Mouse (Mus musculus): Measurements from ENCODE around the gene Afmid. TPM values are rescaled to one million over a fixed set of nuclear protein-coding genes. Genes with fewer than 3 reads are reported as not detected.

The Afmid gene
- polyA plus RNA-seq, 1 experiment from 2014 or later: 20.8 TPM

GRCm38 (mm10) chr11:117780582-117781111 lies 45.1 kb upstream of the Afmid start:
- H3K4me2 ChIP-seq (ENCODE audit: low read length): peak overlapping the region; percentile 100
- H3K4me1 ChIP-seq (ENCODE audit: control insufficient read depth in 2 of 2, insufficient read depth in 2 of 2, low read length in 2 of 2): peaks cover 29 to 37% of the 10 kb centered on the region in 2 experiments
- no peaks in the 10 kb centered on the region for H3K27me3 ChIP-seq (ENCODE audit: control insufficient read depth, insufficient read depth, low read length)
- H3K36me3 ChIP-seq (ENCODE audit: control insufficient read depth, insufficient read depth, low read length): peaks cover 29% of the 10 kb centered on the region
- H3K4me3 ChIP-seq (ENCODE audit: control insufficient read depth in 1 of 2, insufficient read depth in 1 of 2, low read depth in 1 of 2, low read length in 2 of 2): peak overlapping the region; percentile 51 to 60
- WGBS: 1% methylated on average over 19 of the region's 19 CpGs
- peak overlapping the region; percentile 85 for H3K9ac ChIP-seq (ENCODE audit: low read length)
- ATAC-seq (ENCODE audit: insufficient number of reproducible peaks, insufficient read depth, low FRiP score, low read depth): peak; percentile 72
- H3K27ac ChIP-seq (replicated peaks in 1 of 2; ENCODE audit: control insufficient read depth in 1 of 2, insufficient read depth in 1 of 2, low read depth in 2 of 2, low read length in 2 of 2): peak overlapping the region; percentile 88 to 94
- no peaks in the 10 kb centered on the region for H3K9me3 ChIP-seq (ENCODE audit: control insufficient read depth, low read length)

GRCm38 (mm10) chr11:117781199-117781821 lies 44.4 kb upstream of the Afmid start:
- H3K9me3 ChIP-seq (ENCODE audit: control insufficient read depth, low read length): no peaks in the 10 kb centered on the region
- H3K4me2 ChIP-seq (ENCODE audit: low read length): peak overlapping the region; percentile 100
- no peaks in the 10 kb centered on the region for H3K27me3 ChIP-seq (ENCODE audit: control insufficient read depth, insufficient read depth, low read length)
- ATAC-seq (ENCODE audit: insufficient number of reproducible peaks, insufficient read depth, low FRiP score, low read depth): no peak
- H3K27ac ChIP-seq (replicated peaks in 1 of 2; ENCODE audit: control insufficient read depth in 1 of 2, insufficient read depth in 1 of 2, low read depth in 2 of 2, low read length in 2 of 2): peak overlapping the region; percentile 74 to 94
- peaks cover 22% of the 10 kb centered on the region for H3K36me3 ChIP-seq (ENCODE audit: control insufficient read depth, insufficient read depth, low read length)
- H3K4me1 ChIP-seq (ENCODE audit: control insufficient read depth in 2 of 2, insufficient read depth in 2 of 2, low read length in 2 of 2): peaks cover 29 to 37% of the 10 kb centered on the region in 2 experiments
- WGBS: 8% methylated on average over 18 of the region's 18 CpGs
- peak overlapping the region; percentile 85 for H3K9ac ChIP-seq (ENCODE audit: low read length)
- H3K4me3 ChIP-seq (ENCODE audit: control insufficient read depth in 1 of 2, insufficient read depth in 1 of 2, low read depth in 1 of 2, low read length in 2 of 2): peak overlapping the region; percentile 51 to 60

GRCm38 (mm10) chr11:117781993-117782704 lies 43.6 kb upstream of the Afmid start, which contains the start of the genes Tmc8 and Tmc6:
TSS of gene Tmc8 (plus strand) at chr11:117782076.
TSS of gene Tmc6 (minus strand) at chr11:117782198.
- peak within 1 kb of the TSS; percentile 100 for H3K4me2 ChIP-seq (ENCODE audit: low read length)
- peaks cover 14% of the 10 kb centered on the region for H3K36me3 ChIP-seq (ENCODE audit: control insufficient read depth, insufficient read depth, low read length)
- H3K4me1 ChIP-seq (ENCODE audit: control insufficient read depth in 2 of 2, insufficient read depth in 2 of 2, low read length in 2 of 2): peaks cover 29 to 37% of the 10 kb centered on the region in 2 experiments
- peak within 1 kb of the TSS; percentile 74 to 94 for H3K27ac ChIP-seq (replicated peaks in 1 of 2; ENCODE audit: control insufficient read depth in 1 of 2, insufficient read depth in 1 of 2, low read depth in 2 of 2, low read length in 2 of 2)
- H3K27me3 ChIP-seq (ENCODE audit: control insufficient read depth, insufficient read depth, low read length): no peaks in the 10 kb centered on the region
- H3K4me3 ChIP-seq (ENCODE audit: control insufficient read depth in 1 of 2, insufficient read depth in 1 of 2, low read depth in 1 of 2, low read length in 2 of 2): peak within 1 kb of the TSS; percentile 51 to 60
- 29% methylated on average over 24 of the region's 24 CpGs for WGBS
- H3K9me3 ChIP-seq (ENCODE audit: control insufficient read depth, low read length): no peaks in the 10 kb centered on the region
- peak within 1 kb of the TSS; percentile 85 for H3K9ac ChIP-seq (ENCODE audit: low read length)
- no peak for ATAC-seq (ENCODE audit: insufficient number of reproducible peaks, insufficient read depth, low FRiP score, low read depth)

GRCm38 (mm10) chr11:117782705-117783034 lies 43.1 kb upstream of the Afmid start:
- H3K27ac ChIP-seq (replicated peaks in 1 of 2; ENCODE audit: control insufficient read depth in 1 of 2, insufficient read depth in 1 of 2, low read depth in 2 of 2, low read length in 2 of 2): peak overlapping the region; percentile 65 to 94
- H3K4me2 ChIP-seq (ENCODE audit: low read length): peak overlapping the region; percentile 100
- no peaks in the 10 kb centered on the region for H3K9me3 ChIP-seq (ENCODE audit: control insufficient read depth, low read length)
- no peaks in the 10 kb centered on the region for H3K27me3 ChIP-seq (ENCODE audit: control insufficient read depth, insufficient read depth, low read length)
- ATAC-seq (ENCODE audit: insufficient number of reproducible peaks, insufficient read depth, low FRiP score, low read depth): no peak
- H3K4me1 ChIP-seq (ENCODE audit: control insufficient read depth in 2 of 2, insufficient read depth in 2 of 2, low read length in 2 of 2): peaks cover 29 to 37% of the 10 kb centered on the region in 2 experiments
- peak overlapping the region; percentile 68 for H3K9ac ChIP-seq (ENCODE audit: low read length)
- peak overlapping the region; percentile 44 to 60 for H3K4me3 ChIP-seq (ENCODE audit: control insufficient read depth in 1 of 2, insufficient read depth in 1 of 2, low read depth in 1 of 2, low read length in 2 of 2)
- 54% methylated on average over 9 of the region's 9 CpGs for WGBS
- peaks cover 9% of the 10 kb centered on the region for H3K36me3 ChIP-seq (ENCODE audit: control insufficient read depth, insufficient read depth, low read length)

GRCm38 (mm10) chr11:117783089-117783488 lies 42.6 kb upstream of the Afmid start:
- H3K9me3 ChIP-seq (ENCODE audit: control insufficient read depth, low read length): no peaks in the 10 kb centered on the region
- H3K27ac ChIP-seq (replicated peaks in 1 of 2; ENCODE audit: control insufficient read depth in 1 of 2, insufficient read depth in 1 of 2, low read depth in 2 of 2, low read length in 2 of 2): peak overlapping the region; percentile 65 to 94
- no peaks in the 10 kb centered on the region for H3K27me3 ChIP-seq (ENCODE audit: control insufficient read depth, insufficient read depth, low read length)
- H3K36me3 ChIP-seq (ENCODE audit: control insufficient read depth, insufficient read depth, low read length): peaks cover 5% of the 10 kb centered on the region
- peak overlapping the region; percentile 68 for H3K9ac ChIP-seq (ENCODE audit: low read length)
- H3K4me1 ChIP-seq (ENCODE audit: control insufficient read depth in 2 of 2, insufficient read depth in 2 of 2, low read length in 2 of 2): peaks cover 29 to 37% of the 10 kb centered on the region in 2 experiments
- WGBS: 4% methylated on average over 30 of the region's 31 CpGs
- ATAC-seq (ENCODE audit: insufficient number of reproducible peaks, insufficient read depth, low FRiP score, low read depth): no peak
- H3K4me3 ChIP-seq (ENCODE audit: control insufficient read depth in 1 of 2, insufficient read depth in 1 of 2, low read depth in 1 of 2, low read length in 2 of 2): peak overlapping the region; percentile 44 to 60
- H3K4me2 ChIP-seq (ENCODE audit: low read length): peak overlapping the region; percentile 100

GRCm38 (mm10) chr11:117783683-117784309 lies 41.9 kb upstream of the Afmid start:
- peak overlapping the region; percentile 5 to 60; a peak in 2 of 4 replicates for H3K4me3 ChIP-seq (ENCODE audit: control insufficient read depth in 1 of 2, insufficient read depth in 1 of 2, low read depth in 1 of 2, low read length in 2 of 2)
- peak overlapping the region; percentile 100 for H3K4me2 ChIP-seq (ENCODE audit: low read length)
- H3K27ac ChIP-seq (replicated peaks in 1 of 2; ENCODE audit: control insufficient read depth in 1 of 2, insufficient read depth in 1 of 2, low read depth in 2 of 2, low read length in 2 of 2): no peak overlapping the region; a peak in 1 of 4 replicates
- no peaks in the 10 kb centered on the region for H3K27me3 ChIP-seq (ENCODE audit: control insufficient read depth, insufficient read depth, low read length)
- no peaks in the 10 kb centered on the region for H3K36me3 ChIP-seq (ENCODE audit: control insufficient read depth, insufficient read depth, low read length)
- H3K4me1 ChIP-seq (ENCODE audit: control insufficient read depth in 2 of 2, insufficient read depth in 2 of 2, low read length in 2 of 2): peaks cover 26 to 31% of the 10 kb centered on the region in 2 experiments
- no peak for ATAC-seq (ENCODE audit: insufficient number of reproducible peaks, insufficient read depth, low FRiP score, low read depth)
- H3K9me3 ChIP-seq (ENCODE audit: control insufficient read depth, low read length): no peaks in the 10 kb centered on the region
- peak overlapping the region; percentile 68 for H3K9ac ChIP-seq (ENCODE audit: low read length)
- 44% methylated on average over 10 of the region's 10 CpGs for WGBS

GRCm38 (mm10) chr11:117786294-117786693 lies 39.4 kb upstream of the Afmid start:
- H3K27me3 ChIP-seq (ENCODE audit: control insufficient read depth, insufficient read depth, low read length): peaks cover 3% of the 10 kb centered on the region; the same call in 1 of the 2 replicates
- H3K27ac ChIP-seq (replicated peaks in 1 of 2; ENCODE audit: control insufficient read depth in 1 of 2, insufficient read depth in 1 of 2, low read depth in 2 of 2, low read length in 2 of 2): no peak overlapping the region
- H3K4me2 ChIP-seq (ENCODE audit: low read length): no peak overlapping the region
- 9% methylated on average over 10 of the region's 10 CpGs for WGBS
- no peaks in the 10 kb centered on the region for H3K9me3 ChIP-seq (ENCODE audit: control insufficient read depth, low read length)
- peaks cover 13 to 26% of the 10 kb centered on the region in 2 experiments for H3K4me1 ChIP-seq (ENCODE audit: control insufficient read depth in 2 of 2, insufficient read depth in 2 of 2, low read length in 2 of 2)
- H3K4me3 ChIP-seq (ENCODE audit: control insufficient read depth in 1 of 2, insufficient read depth in 1 of 2, low read depth in 1 of 2, low read length in 2 of 2): no peak overlapping the region
- H3K36me3 ChIP-seq (ENCODE audit: control insufficient read depth, insufficient read depth, low read length): no peaks in the 10 kb centered on the region
- ATAC-seq (ENCODE audit: insufficient number of reproducible peaks, insufficient read depth, low FRiP score, low read depth): no peak
- no peak overlapping the region for H3K9ac ChIP-seq (ENCODE audit: low read length)
